Mouse (Mus musculus) inflammation-experienced regulatory T-cells, adult 6 months (primary cell): ENCODE measurements around the gene Map2k6. TPM values are rescaled to one million over a fixed set of nuclear protein-coding genes. Genes with fewer than 3 reads are reported as not detected.

Source experiments
- ATAC-seq: one replicate; pipeline ENCODE4 v1.8.0; 2017
- polyA plus RNA-seq, 3 experiments: library from polyadenylated mRNA; unstranded; fragments of 100-300 nt; shearing (Covaris generic); gene quantifications; one replicate each; pipeline ENCODE4 v1.2.1; 2017

The Map2k6 gene
- polyA plus RNA-seq, 3 experiments from 2014 or later = 6.1 to 8.3 (median 6.5) TPM

DNA sequence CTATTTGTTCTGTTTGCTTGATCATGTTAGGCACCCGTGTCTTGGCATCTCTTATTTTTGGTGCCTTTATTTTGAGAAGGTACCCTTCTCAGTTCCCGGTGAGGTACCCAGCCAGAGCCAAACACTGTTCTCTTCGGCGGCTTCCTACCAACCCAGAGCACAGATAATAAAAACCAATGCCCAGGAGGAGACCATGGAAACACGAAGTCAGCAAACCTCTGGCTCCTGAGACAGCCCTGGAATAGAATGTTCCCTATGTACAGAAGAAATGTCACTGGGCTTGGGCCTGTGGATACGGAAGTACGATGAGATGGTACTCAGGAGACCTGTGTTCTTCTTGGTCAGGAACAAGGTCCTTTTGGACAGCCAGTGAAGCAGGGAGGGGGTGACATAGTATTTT lies 89.4 kb downstream of the Map2k6 start:
- ATAC-seq = no peak

DNA sequence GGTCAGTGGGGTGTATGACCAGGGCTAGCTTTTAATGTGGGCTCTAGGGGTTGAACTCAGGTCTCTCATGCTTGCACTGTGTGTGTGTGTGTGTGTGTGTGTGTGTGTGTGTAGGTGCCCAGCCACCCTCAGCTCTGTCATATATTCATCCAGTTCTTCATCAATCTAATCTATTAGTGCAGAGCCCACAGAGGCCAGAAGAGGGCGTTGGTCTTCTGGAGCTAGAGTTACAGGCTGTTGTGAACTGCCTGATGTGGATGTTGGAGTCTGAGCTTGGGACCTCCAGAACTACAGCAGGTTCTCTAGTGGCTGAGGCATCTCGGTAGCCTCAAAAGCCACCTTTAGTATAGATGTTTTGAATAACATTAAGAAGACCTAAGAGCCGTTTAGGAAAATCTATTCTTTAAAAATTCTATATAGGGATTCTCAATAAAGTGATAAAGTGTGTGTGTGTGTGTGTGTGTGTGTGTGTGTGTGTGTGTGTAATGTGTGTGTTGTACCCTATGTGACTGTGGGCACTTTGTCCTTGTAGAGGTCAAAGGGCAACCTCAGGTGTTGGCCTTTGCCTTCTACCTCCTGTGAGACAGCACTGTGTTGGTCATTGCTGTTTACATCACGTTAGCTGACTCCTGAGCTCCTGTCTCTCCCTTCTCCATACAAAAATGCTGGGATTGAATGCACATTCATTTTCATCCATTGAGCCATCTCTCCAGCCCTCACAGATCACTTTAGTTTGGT lies 96.6 kb downstream of the Map2k6 start:
- ATAC-seq = no peak

DNA sequence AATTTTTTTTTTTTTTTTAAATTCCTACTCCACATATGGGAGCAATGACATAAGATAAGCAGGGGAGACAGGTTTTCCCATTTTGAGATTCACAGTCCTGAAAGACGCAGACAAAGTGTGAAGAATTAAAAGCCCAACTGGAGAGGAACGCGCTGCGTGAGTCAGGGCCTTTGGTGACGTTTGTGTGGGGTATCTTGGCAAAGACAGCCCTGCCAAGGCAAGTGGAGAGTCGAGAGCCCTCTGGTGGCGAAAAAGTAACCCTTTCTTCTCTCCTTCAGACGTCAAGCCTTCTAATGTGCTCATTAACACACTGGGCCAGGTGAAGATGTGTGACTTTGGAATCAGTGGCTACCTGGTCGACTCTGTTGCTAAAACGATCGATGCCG lies 97.1 kb downstream of the Map2k6 start:
- ATAC-seq = no peak

DNA sequence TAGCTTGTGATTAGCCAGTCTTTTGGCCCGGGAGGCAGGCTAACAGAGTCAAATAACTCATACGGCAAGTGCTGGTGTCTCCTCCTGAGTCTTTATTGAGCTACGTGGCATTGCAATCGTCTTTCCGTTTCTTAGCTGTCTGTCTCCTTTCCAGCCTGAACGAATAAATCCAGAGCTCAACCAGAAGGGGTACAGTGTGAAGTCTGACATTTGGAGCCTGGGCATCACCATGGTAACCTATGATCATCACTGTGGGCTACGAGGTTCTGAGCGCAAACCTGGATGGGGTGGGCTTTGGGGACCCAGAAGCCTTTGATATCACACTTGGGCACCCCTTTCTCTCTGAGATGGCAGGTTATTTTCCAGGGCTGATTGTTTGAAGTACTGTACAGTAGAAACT lies 98.8 kb downstream of the Map2k6 start:
- no peak for ATAC-seq

DNA sequence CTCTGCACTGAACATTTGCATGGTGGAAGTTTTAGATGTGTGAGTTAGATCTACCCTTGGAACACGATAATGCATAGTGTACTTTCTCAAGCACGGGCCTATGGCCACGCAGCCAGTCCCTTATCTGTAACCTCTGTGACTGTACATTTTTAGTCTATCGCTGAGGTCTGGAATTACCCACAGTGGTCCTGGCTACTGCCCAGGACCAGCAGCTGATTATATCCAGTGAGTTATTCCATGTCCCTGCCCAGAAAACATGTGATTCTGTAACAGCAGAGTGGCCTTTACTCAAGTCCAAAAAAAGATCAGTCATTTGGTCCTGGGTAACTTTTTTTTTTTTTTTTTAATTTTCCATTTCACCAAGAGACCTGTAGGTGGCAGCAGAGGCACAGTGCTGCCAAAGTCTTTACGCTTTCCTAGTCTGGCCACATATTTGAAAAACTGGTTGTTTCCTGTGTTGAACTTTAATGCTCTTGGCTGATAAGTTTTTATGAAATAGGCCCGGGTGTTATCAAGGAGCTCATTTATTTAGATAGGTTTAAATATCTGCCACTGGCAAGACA lies 99.8 kb downstream of the Map2k6 start:
- no peak for ATAC-seq

DNA sequence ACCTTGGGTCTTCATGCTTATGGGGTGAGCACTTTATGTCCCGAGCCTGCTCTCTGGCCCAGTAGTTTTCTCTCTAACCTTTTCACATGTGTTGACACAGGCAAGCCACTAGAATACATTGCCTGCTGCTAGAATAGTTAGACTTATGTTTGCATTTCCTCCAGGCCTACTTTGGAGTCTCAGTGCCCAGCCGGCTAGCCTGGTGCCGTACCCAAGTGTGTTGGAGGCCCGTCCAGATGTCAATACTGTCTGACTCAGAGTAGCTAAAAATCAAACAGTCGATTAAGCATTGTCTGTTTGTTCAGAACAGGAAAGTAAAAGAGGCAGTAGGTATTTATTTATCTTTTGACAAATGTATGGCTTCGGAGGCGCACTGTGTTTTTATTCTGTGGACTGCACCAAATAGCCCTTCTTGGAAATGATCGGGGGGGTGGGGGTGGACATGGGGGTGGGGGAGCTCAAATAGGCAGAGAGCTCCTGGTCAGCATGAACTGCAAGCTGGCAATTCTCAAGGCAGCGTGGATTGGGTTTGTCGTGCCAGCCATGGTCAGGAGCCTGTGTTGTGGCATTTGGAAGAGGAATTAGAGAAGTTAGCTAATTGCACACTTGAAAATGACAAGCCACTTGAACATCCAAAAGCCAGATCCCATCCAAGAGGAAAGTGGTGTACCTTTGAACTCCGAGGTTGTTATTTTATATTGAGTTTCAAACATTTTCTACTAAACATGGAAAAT lies 104.2 kb downstream of the Map2k6 start:
- ATAC-seq = no peak

DNA sequence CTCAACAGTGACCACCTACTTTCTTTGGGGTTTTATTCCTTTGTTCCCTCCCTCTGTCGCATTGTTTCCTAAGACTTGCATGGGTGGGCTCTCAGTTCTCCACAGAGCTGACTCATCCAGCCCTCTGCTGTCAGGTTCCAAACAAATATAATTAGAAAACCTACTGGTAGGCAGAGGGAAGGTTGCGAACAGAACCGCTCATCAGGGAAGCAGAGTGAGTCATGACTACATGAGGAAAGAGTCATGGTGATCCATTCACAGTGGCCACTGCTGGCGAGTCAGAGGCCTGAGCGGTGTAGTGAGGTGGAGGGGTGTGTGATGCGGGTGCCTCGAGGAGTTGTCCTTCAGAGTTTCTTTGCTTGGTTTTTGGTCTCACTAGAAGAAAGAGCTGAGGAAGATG lies 112.5 kb downstream of the Map2k6 start:
- no peak for ATAC-seq

DNA sequence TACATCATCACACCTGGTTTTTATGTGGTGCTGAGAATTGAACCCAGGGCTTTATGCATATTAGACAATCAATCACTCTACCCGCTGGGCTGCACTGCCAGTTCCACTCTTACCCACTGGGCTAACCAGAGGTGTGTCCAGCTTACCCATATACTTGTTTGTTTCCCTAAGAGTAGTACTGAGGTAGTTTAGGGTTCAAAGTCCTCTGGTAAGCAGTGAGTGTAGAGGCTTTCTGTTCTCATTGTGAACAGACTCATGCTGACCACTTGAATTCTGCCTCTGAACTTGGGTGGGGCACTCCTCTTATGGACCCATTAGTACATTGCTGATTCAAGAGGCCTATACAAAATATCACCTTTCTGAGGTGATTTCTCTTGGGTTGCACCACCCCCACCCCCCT lies 119.7 kb downstream of the Map2k6 start:
- ATAC-seq = no peak

DNA sequence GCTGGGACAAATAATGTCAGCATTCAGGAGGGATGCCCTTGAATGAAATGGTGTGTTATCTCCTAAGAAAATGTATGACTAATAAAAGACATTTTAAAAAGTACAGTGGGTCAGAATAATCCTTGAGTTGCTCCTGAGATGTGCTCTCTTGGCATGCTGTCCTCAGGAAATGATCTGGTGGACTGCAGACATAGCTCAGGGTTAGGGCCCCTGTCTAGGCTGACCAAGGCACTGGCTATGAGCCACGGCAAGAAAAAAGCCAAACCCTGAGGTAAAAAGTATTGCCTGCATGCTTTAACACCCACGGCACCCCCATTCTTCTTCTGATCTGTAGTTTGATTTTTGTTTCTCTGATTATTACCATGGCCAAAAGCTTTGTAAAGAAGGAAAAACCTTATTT lies 124.0 kb downstream of the Map2k6 start:
- ATAC-seq = no peak

DNA sequence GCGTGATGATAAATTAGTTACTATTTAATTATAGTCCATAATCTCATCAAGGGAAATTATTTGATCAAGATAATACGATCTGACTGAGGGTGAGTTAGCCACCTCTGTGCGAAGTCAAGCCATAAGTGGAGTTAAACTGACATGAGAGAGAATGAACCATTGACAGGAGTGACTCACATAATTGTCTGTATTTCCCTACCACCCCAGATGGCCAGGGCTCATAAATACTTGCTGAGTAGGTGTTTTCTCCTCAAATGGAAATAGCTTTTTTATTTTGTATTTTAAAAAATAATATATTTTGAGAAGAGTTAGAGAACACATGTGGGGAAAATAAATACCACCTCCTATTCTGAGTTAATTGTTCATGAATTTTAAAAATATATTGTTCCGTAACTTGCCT lies 127.2 kb downstream of the Map2k6 start:
- ATAC-seq = no peak

DNA sequence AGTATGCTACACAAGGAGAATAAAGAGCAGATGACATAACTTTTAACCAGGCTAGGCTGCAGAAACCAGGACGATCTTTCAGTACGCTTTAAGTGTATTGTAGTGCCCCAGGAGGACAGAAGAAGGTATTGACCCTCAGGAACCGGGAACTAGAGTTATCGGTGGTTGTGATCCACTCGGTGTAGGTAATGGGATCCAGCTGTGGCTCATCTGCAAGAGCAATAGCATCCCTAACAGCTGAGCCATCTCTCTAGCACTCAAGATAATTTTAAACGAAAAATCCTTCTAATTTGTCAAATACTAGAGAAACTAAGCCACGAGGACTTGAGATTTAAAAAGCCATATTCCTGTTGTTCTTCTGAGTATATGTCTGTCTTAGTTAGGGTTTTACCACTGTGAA lies 132.2 kb downstream of the Map2k6 start:
- ATAC-seq = no peak

DNA sequence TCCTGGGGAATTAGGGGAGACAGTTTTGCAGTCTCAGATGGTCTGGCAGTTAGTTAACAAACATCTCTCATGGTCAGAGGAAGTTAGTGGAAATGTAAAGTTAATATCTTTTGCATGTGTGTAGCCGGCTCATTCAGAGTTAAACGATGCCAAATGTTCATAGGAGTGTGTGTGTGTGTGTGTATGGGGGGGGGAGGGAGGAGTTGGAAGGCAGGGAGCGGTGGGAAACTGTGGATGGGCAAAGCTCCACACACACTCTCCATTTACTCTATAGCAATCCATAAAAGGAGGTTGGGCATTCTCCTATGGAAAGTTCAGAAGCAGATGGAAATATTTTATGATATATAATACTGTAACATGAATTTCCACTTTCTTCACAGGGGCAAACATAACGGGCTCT lies 135.9 kb downstream of the Map2k6 start:
- no peak for ATAC-seq

DNA sequence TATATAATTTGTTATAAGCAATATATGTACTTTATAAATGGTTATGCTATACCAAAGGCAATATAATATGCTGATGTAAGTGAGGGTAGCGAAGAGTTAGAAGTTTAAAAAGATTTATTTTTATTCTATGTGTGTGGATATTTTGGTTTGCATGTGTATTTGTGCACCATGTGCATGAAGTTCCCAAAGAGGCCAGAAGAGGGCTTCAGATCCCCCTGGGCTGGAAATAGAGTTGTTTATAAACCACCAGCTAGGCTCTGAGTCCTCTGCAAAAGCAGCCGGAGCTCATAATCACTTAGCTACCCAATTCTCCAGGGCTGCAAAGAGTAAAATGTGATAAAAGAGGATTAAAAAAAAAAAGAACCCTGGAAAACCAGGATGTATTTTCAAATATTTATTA lies 137.6 kb downstream of the Map2k6 start:
- no peak for ATAC-seq

DNA sequence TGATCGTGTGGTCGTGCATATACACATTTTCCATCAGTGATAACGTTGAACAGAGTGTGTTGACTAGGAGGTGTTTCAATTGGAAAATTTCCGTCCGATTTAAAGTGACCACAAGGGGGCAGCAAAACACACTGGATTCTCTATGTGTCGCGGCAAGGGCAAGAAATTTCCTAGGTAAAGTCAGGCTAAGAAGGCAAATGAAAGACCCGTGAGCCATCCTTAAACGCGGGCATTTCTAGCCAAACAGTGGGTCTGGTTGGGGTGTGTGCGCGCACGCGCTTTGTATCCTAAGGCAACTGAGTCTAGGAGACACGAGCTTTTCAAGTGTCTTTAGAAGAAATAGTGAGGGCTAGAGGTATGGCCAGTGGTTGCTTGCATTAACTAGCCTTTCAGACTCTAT lies 138.7 kb downstream of the Map2k6 start:
- ATAC-seq = no peak

DNA sequence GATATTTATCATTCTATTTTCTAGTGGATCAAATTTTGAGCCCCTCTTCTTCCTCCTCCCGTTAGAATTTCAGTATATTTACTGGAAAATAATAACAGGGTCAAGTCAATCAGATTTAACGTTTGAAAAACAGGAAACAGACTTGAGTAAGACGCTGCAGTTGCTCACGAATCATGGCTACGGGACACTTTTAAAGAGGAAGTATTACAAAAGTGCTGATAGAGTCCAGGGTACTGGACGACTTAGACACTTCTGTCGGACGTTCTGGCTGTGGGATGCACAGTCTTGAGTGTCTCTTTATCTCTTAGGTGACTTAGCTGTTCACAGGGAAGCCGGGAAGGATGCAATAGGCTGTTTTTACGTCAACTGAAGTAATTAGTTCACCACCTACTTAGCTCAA lies 139.3 kb downstream of the Map2k6 start:
- ATAC-seq = no peak

DNA sequence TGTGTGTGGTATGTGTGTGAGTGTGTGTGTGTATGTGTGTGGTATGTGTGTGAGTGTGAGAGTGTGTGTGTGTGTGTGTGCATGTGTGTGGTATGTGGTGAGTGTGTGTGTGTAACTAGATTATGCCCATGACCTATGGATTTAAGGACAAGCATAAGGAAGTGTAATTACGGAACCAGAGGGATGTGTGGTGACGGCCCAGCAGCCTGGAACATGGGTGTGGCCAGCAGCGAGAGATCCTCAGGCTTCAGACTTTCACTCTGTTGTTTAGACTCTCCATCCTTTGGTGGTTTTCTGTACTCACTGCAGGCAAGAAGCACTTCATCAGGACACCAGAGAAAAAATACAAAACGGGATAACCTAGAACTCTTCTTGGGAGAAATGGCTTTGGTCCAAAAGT lies 143.0 kb downstream of the Map2k6 start:
- ATAC-seq = no peak

DNA sequence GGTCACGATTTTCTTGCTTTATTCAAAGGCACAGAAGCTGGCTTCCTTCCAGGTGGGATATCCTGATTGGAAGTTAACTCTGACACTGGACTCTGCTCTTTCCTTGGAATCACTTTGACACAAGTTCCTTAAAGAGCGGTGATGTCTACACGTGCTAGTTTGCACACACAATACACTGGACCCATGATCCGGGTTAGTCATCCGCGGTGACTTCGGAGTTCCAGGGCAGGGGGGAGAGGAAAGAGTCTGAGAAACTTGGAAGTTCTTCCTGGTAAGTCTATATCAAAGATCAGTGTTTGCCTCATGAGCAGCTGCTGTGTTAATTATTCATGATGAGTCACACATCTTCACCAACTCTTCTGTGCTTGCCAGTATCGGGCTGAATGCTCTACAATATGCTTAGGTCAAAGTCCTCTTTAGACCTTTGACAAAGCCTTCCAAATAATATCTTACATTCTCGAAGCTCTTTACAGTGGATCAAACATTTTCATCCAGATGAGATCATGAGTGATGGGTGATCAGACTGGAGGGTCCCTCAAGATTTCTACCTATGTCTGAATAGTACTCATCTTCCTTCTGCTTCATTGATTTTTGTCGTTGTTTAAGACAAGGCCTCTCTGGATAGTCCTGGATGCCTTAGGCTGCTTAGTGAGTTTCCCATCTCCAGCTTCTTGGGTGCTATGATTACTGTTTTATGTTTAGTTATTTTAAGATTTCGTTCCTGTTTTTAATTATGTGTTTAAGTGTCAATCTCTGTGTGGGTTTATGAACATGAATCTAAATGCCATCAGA lies 145.7 kb downstream of the Map2k6 start:
- no peak for ATAC-seq

DNA sequence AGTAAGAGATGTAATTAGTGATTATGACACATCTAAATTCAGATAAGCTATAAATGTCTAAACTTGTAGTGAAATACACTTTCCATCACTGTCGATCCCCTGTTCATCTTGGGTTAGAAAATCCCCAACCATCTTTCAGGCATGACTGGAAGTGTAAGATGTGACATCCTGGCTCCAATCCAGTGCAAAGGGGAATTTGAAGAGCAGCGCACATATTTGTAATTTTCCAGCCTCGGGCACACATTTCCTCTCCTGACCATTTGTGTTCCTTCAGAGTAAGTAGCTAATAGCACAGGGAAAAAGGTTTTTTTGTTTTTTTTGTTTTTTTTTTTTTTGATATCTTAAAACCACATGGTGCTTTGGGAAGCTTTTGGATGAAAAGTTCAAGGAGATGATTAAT lies 146.5 kb downstream of the Map2k6 start:
- no peak for ATAC-seq

DNA sequence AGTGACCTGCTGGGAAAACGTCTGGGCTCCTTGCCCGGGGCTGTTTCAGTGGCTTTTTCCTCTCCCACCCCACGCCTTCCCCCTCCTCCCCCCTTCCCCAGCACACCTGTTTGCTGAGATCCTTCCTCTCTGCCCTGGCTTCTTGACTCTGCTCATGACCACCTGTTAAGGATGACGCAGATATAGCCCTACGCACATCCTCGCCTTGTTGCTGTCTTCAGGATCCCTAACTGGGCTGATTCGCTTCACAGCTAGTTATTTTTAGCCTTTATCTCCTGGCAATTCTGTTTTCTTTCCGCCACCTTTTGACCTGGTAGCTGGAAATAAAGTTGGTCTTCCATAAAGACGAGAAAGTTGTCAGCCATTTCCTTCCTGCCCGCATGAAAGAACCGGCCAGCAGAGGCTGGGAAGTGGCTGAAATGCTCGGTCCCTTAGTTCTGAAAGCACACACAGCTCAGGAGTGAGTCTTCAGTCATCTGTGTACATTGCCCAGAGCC lies 152.6 kb downstream of the Map2k6 start:
- ATAC-seq = no peak

DNA sequence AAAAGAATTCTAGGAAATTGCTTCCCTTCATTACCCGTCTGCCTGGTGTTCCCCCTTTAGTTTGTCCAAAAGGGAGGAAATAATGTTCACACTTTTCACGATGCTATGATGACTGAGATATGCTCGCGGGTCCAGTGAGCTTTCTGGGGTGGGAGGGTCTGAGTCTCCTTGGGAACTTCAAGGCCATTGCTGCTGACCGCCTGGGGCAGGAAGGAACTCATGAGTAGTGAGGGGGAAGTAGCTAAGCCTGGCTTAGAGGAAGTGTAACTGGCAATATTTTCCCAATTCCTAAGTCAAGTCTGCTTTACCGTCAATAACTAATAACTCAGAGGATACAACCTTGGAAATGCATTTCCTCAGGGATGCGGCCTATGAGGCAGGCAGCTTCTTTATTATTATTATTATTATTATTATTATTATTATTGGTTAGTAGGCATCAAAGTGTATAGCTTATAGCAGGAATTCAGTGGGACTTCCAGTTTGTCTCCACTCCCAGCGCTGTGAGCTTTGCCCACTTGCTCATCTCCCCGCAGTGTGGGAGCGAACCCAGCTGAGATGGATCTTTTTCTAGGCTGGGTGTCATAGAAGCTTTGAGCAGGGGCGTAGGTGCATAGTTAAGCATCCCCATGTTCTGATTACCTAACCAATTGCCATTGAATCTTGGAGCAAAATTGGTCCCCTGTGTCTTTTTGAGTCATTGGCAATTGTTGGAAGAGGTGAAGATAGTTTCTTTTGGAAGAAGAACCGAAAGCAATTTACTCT lies 163.6 kb downstream of the Map2k6 start:
- no peak for ATAC-seq

DNA sequence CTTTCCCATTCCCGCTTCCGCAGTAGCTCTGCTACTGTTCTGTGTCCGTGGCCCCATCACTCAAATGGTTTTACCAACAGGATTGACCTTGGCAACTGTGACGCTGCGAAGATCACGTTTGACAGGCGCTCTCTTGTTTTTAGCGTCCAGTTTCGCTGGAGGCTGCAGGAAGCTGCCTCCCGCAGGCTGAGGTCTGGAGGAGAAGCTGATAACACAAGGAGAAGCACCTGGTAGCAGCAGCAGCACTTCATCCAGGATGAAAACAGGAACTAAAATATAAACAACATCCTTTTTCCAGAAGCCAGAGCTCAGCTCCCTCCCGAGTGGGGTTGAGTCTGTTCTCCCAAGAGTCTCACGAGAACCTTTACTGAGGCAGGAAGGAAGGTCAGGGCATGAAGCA lies 164.3 kb downstream of the Map2k6 start:
- no peak for ATAC-seq

DNA sequence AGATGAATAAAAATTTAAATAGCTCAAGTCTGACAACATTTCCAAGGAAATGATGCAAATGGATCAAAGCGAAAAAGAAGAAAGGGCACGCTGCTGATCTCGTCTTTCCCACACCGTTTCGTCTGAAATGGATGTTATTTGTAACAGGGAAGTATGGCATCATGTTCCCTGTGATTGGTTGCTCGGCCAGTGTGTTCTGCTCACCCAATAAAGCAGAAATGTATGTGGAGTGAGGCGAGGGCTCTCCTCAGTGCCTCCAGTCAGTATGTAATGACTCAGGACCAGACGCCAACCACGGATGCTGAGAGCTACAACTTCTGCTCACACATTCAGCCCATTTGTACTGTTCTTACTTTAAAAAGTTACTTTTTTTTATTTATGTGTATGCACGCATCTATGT lies 164.9 kb downstream of the Map2k6 start:
- no peak for ATAC-seq
